Comparison of ENCODE assay signal across 19 mouse cellular contexts in the genomic region with DNA sequence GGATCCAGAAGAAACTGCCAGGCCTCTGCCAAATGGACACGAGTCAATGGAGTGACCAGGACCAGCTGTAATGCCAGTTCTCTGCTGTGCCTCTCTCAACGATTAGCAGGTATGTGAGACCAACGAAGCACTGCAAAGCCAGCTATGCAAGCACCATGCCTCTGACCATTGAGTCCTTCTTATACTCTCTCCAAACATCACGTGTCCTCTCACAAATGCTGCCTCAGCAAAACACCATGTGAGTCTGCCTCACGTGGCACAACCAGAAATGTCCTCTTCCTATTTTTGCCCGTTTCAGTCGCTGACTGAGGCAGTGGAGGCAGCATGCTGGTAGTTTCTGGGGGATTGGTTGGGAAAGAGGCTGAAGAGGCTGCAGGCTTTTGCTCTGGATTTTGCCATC.
"Had no signal": no experiment of that assay in that cellular context is flagged by ENCODE, and none has a peak within 500 bp of the region (broad histone marks: within the 10 kb centered on the region; RNA-seq: fewer than 3 reads in every experiment).

No protein-coding gene starts in this region.

- H3K4me1 ChIP-seq: lung, embryonic 15.5 days; midbrain, embryonic 12.5 days had no signal

- DNase-seq: liver, postnatal 0 days; lung, adult 2 months; lung, postnatal 14 days; lung, postnatal 36 days; midbrain, embryonic 14.5 days; retina, postnatal 1 day; right cerebral cortex, adult 18-20 months; right cerebral cortex, postnatal 25 days; right cerebral cortex, postnatal 4 days; spleen, adult 18-20 months; thymus, adult 18-20 months; thymus, postnatal 14 days; thymus, postnatal 36 days had no signal

- H3K27me3 ChIP-seq: lung, embryonic 15.5 days; midbrain, embryonic 12.5 days; neural tube, embryonic 13.5 days; neural tube, embryonic 15.5 days had no signal

- H3K4me3 ChIP-seq: lung, embryonic 15.5 days; midbrain, embryonic 10.5 days; midbrain, embryonic 12.5 days; myocyte; neural tube, embryonic 13.5 days; neural tube, embryonic 15.5 days had no signal

- H3K27ac ChIP-seq: lung, embryonic 15.5 days; midbrain, embryonic 10.5 days; midbrain, embryonic 12.5 days; neural tube, embryonic 13.5 days; neural tube, embryonic 15.5 days had no signal
